Mouse (Mus musculus) liver, adult (tissue): Measurements from ENCODE around the gene Krtap27-1.

Experiments used
- GATA4 ChIP-seq: IDR thresholded peaks from 2 replicates; pipeline ENCODE4 v1.6.1; 2014; ENCODE audit warnings: mild to moderate bottlenecking, low read length; ENCODE audit not compliant: insufficient replicate concordance

Krtap27-1 gene

GRCm38 (mm10) chr16:88635142-88635541 is 36.3 kb downstream of the Krtap27-1 start:
- no peak for TF ChIP-seq GATA4

DNA sequence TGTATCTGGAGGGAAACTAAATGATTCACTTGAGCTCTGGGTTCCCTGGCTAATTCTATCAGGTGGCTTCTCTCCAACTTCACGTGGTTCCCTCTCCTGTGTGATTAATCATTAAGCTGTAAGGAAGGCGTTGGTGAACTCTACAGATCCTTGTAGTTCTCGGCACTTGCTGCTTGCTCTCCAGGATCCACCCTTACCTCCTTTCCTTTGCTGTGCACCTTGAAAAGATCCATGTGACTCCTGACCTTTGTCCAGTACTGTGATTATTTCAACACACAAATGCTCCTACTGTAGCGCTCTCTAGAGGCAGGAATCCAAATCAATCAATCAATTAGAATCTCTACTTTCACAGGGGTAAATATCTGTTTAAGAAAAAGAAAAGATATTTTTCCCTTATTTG is 40.0 kb downstream of the Krtap27-1 start:
- TF ChIP-seq GATA4, result no peak

DNA sequence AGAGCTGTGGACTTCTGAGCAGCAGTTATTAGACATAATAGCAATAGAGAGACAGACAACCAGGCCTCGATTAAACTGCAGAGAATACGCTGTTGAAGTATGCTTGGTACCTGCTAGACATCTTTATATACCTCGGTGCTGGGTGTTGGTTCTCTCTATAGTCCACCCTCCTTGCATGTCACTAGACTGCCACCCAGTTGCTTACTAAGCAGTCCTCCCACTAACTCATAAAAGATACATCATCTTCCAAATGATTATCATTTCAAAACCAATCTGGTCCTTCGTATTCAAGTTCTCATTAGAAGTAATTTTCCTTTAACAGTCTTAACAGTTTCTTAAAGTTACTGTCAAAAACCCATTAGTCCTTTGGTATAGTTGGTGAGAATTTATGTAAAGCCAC is 43.9 kb downstream of the Krtap27-1 start, which contains the start of gene 2310079G19Rik:
2310079G19Rik (minus strand) TSS at position 101 of the 400 bp plus-strand sequence.
- TF ChIP-seq GATA4, result no peak
